Mouse (Mus musculus) bone marrow macrophage, adult 2 months (primary cell): ENCODE results near the gene Kbtbd4.

Source experiments
- CTCF ChIP-seq: IDR thresholded peaks from 2 replicates; pipeline ENCODE4 v1.5.1; 2012; ENCODE audit warnings: low read depth, mild to moderate bottlenecking, low read length, moderate library complexity
- POLR2A ChIP-seq: IDR thresholded peaks from 2 replicates; pipeline ENCODE4 v1.6.1; 2012; ENCODE audit warnings: mild to moderate bottlenecking, low read depth, low read length, borderline replicate concordance

GRCm38 (mm10) chr2:90875239-90875638 lies 29.3 kb upstream of the Kbtbd4 start:
- TF ChIP-seq CTCF (no peak), POLR2A (no peak)
